Mouse (Mus musculus) hindbrain, postnatal 0 days (tissue): ENCODE data around the gene Armc3. TPM values are rescaled to one million over a fixed set of nuclear protein-coding genes. Genes with fewer than 3 reads are reported as not detected.

Source experiments
- ATAC-seq: fragments of 200-750 bp; cut with Nextera tagmentation; 2 replicates; pipeline ENCODE4 v1.8.0; 2017; ENCODE audit warnings: mild to moderate bottlenecking, moderate TSS enrichment, moderate library complexity
- DNase-seq: peaks from one replicate; pipeline ENCODE4 v3.0.0-alpha.2; 2015; ENCODE audit warnings: low spot score
- H3K27ac ChIP-seq: fragments of 300-500 bp; sonication (generic); 2 replicates; pipeline ENCODE4 v1.5.1; 2014; ENCODE audit warnings: mild to moderate bottlenecking
- H3K27me3 ChIP-seq: fragments of 300-500 bp; sonication (generic); 2 replicates; pipeline ENCODE4 v1.6.1; 2014; ENCODE audit warnings: low read length, mixed read lengths; ENCODE audit not compliant: insufficient read depth
- H3K36me3 ChIP-seq: fragments of 300-500 bp; sonication (generic); 2 replicates; pipeline ENCODE4 v1.6.1; 2014; ENCODE audit warnings: low read length, mixed read lengths; ENCODE audit not compliant: insufficient read depth
- H3K4me1 ChIP-seq: fragments of 300-500 bp; sonication (generic); 2 replicates; pipeline ENCODE4 v1.6.1; 2014; ENCODE audit warnings: antibody characterized with exemption, low read length, mixed read lengths; ENCODE audit not compliant: insufficient read depth
- H3K4me2 ChIP-seq: fragments of 300-500 bp; sonication (generic); 2 replicates; pipeline ENCODE4 v1.6.1; 2014; ENCODE audit warnings: low read depth, mild to moderate bottlenecking, low read length, moderate library complexity, mixed read lengths
- H3K4me3 ChIP-seq: fragments of 300-500 bp; sonication (generic); 2 replicates; pipeline ENCODE4 v1.5.1; 2014; ENCODE audit warnings: low read length
- H3K9ac ChIP-seq: fragments of 300-500 bp; sonication (generic); replicated peaks from 2 replicates; pipeline ENCODE4 v1.6.1; 2014; ENCODE audit warnings: mild to moderate bottlenecking, low read length, moderate library complexity, mixed read lengths
- H3K9me3 ChIP-seq: fragments of 300-500 bp; sonication (generic); 2 replicates; pipeline ENCODE4 v1.6.1; 2016; ENCODE audit warnings: low read length, mixed read lengths
- CTCF ChIP-seq: IDR thresholded peaks from 2 replicates; pipeline ENCODE4 v1.5.1; 2016; ENCODE audit warnings: antibody characterized with exemption, control low read depth, low read depth
- WGBS: fragments of 180-500 bp; shearing (Covaris S2); extraction: QIAGEN DNeasy Blood & Tissue Kit; methylation state at CpG from one replicate; pipeline ENCODE4 v1.1.7; 2014; 5-methylcytosine and 5-hydroxymethylcytosine counted together
- polyA plus RNA-seq: library from polyadenylated mRNA; unstranded; fragments of >200 nt; fragmentation: Nextera tagmentation; extraction: Ambion mirVana; gene quantifications from 2 replicates; pipeline ENCODE4 v1.2.1, GENCODE M21; 2015
- total RNA-seq: library from RNA; depleted of rRNA; stranded (reverse); fragments of >200 nt; gene quantifications from 2 replicates; pipeline ENCODE4 v1.2.3, GENCODE M21; 2014; rRNA removed

The Armc3 gene
- total and polyA plus RNA-seq, 2 experiments from 2014 or later, result 0.84 to 1.2 TPM

DNA sequence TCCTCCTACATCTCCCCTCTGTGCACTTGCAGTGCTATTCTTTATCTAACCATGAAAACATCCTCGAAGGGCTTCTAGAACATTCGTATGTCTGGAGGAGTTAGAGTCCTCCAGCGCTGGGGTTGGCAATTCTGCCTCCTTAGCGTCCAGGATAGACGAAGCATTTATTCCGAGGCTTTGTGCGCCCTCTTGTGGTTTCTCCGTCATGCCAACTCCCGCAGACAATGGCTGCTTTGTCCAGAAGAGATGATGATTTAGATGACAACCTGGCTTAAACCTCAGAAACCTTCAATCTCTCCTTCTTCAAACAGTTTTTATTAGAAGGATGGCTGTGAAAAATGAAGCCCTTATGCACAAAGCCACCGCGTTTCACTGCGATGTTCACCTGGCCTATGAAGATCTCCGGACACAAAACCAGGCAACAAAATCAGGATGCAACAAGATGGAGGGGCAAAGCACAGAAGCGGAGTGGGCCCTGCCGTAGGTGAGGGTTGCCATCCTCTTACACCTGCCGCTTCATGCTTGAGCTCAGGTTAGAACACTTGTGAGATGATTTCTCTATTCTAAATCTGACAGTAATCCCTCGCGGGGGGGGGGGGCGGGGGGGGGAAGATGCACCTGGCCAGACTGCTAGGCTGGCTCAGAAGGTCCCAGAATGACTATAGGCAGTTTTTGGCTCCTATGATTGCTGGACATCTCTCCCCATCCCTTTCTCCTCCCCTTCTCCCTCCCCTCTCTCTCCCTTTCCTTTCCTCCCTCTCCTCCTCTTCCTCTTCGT, 145.7 kb downstream of the Armc3 start:
- DNase-seq (peak; percentile 96), ATAC-seq (peak; percentile 91)
- Histone ChIP-seq H3K9ac (0 out of 2 replicates have a peak overlapping the region, but pooled peaks have one; percentile 25), H3K9me3 (no peaks in the 10 kb centered on the region), H3K4me2 (peak overlapping the region; percentile 30), H3K36me3 (no peaks in the 10 kb centered on the region), H3K27me3 (no peaks in the 10 kb centered on the region), H3K27ac (0 out of 2 replicates have a peak overlapping the region, but pooled peaks have one; percentile 21), H3K4me1 (no peaks in the 10 kb centered on the region), H3K4me3 (0 out of 2 replicates have a peak overlapping the region, but pooled peaks have one; percentile 10)
- WGBS, result 21% methylated on average over 17 of the region's 20 CpGs
- peak; percentile 92 for TF ChIP-seq CTCF

DNA sequence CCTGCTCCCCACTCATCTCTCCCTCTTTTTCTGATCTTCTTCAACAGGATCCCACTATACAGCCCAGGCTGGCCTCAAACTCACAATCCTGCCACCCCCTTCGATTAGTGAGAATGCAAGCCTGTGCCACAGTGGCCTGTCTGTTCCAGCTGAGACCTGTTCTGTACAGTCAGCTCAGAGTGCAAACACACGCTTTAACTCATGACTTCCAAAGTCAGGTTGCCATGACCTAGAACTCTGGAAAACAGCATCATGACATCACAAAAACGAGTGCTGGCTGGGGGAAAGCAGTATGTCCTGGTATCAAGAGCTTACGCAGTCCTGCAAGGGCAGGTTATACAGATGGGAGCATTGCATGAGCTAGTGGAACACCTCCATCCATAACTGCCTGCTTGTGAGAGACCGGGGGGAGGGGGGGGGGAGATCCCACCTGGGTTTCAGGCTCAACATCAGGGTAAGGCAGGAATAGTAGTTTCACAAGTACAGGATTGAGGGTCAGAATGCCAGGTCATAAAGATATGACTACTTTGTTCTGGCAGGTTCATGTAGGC, 146.4 kb downstream of the Armc3 start:
- WGBS, result 76% methylated on average over 5 of the region's 5 CpGs
- no peaks in the 10 kb centered on the region for H3K36me3 ChIP-seq
- no peaks in the 10 kb centered on the region for H3K4me1 ChIP-seq
- H3K9ac ChIP-seq, result no peak overlapping the region
- peak; percentile 69 for ATAC-seq
- DNase-seq, result no peak
- H3K27me3 ChIP-seq, result no peaks in the 10 kb centered on the region
- 0 out of 2 replicates have a peak overlapping the region, but pooled peaks have one; percentile 30 for H3K4me2 ChIP-seq
- H3K9me3 ChIP-seq, result no peaks in the 10 kb centered on the region
- H3K4me3 ChIP-seq, result no peak overlapping the region
- H3K27ac ChIP-seq, result no peak overlapping the region
- no peak for TF ChIP-seq CTCF

DNA sequence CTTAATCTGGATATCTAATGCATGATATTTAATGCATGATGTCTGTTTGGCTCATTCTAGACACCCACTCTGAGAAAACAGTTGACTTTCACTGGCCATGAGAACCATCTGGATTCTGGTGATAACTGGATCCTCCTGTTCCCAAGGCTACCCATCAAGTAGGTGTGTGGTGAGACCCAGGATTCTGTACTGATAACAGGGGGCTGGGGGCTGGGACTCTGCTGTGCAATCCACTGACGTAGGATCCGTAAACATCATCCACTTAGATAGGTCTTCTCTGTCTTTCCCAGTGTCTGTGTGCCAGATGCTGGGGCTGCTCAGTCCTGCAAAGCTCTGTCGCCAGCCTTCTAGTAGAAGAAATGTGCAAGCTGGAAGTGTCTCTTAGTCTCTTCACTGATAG, 149.4 kb downstream of the Armc3 start:
- Histone ChIP-seq H3K27ac (no peak overlapping the region), H3K9me3 (no peaks in the 10 kb centered on the region), H3K36me3 (no peaks in the 10 kb centered on the region), H3K4me3 (no peak overlapping the region), H3K4me2 (no peak overlapping the region), H3K27me3 (no peaks in the 10 kb centered on the region), H3K9ac (no peak overlapping the region), H3K4me1 (no peaks in the 10 kb centered on the region)
- 88% methylated on average over 3 of the region's 3 CpGs for WGBS
- DNase-seq (no peak), ATAC-seq (no peak)
- TF ChIP-seq CTCF, result no peak

DNA sequence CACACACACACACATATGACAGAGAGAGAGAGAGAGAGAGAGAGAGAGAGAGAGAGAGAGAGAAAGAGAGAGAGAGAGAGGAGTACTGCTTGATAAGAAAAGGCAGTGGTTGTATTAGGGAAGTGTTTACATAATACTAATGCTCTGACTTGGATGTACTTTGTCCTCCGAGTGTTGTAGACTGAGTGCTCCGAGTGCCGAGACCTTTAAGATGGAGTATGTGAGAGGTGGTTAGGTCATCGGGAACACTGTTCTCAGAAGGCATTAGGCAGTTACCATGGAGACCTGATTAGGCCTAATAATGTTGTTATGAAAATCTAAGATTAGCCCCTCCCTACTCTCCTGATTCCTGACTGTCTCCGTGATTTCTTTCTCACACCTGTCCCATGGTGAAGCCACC, 151.1 kb downstream of the Armc3 start:
- DNase-seq, result no peak
- H3K4me1 ChIP-seq, result no peaks in the 10 kb centered on the region
- H3K27me3 ChIP-seq, result no peaks in the 10 kb centered on the region
- no peak for ATAC-seq
- H3K27ac ChIP-seq, result no peak overlapping the region
- no peak for TF ChIP-seq CTCF
- H3K4me3 ChIP-seq, result no peak overlapping the region
- no peak overlapping the region for H3K4me2 ChIP-seq
- H3K9me3 ChIP-seq, result no peaks in the 10 kb centered on the region
- H3K9ac ChIP-seq, result no peak overlapping the region
- 86% methylated on average over 5 of the region's 5 CpGs for WGBS
- H3K36me3 ChIP-seq, result no peaks in the 10 kb centered on the region

DNA sequence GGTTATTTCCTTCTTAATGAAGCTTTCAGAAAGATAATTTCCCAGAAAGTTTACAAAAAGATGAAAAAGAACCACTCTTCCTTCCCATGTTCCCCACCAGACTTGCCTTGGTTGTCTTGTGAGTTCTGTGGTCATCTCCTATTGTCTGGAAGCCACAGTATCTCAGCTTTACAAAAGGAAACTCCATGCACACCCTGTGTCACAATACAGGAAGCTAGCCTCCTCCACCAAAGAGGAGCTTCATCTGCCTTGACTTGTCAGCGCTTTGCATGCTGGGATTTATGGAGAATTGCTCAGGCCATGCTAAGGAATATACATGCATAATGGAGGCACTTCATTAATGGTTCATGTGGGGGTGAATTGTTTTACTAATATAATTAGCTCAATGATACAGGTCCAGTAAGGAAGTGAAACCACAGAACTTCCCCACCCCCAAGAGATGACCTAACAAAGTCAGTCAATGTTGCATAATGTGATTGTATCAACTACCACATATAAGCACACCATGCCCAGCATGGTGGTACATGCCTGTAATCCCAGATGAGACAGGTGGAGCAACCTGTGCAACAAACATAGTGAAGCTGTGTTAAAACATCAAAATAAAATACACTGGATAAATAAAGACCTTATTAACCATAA, 152.6 kb downstream of the Armc3 start:
- ATAC-seq (no peak), DNase-seq (no peak)
- no peak for TF ChIP-seq CTCF
- Histone ChIP-seq H3K27ac (no peak overlapping the region), H3K9ac (no peak overlapping the region), H3K27me3 (no peaks in the 10 kb centered on the region), H3K36me3 (no peaks in the 10 kb centered on the region), H3K4me3 (no peak overlapping the region), H3K9me3 (no peaks in the 10 kb centered on the region), H3K4me1 (no peaks in the 10 kb centered on the region), H3K4me2 (no peak overlapping the region)
- WGBS, result 95% methylated on average over 1 of the region's 1 CpGs

DNA sequence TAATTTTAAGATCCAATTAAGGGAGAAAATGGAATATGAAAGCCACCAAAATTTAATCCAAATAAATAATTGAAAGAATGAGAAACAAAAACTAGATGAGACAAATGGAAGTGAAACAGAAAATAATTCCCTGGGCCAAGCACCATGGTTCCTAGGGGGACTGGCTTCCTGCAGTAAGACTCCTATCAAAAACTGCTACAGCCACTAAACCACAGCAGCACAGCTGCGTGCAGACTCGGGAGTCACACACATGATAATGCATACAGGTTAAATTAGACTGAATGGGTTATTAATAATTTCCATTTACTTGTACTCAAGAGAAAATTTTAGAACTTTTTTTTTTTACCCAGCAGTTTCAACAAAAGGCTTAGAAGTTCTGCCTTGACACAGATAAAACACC, 154.1 kb downstream of the Armc3 start:
- Histone ChIP-seq H3K4me2 (no peak overlapping the region), H3K27ac (no peak overlapping the region), H3K27me3 (no peaks in the 10 kb centered on the region), H3K9ac (no peak overlapping the region), H3K36me3 (no peaks in the 10 kb centered on the region), H3K9me3 (no peaks in the 10 kb centered on the region), H3K4me1 (no peaks in the 10 kb centered on the region), H3K4me3 (no peak overlapping the region)
- ATAC-seq (no peak), DNase-seq (no peak)
- TF ChIP-seq CTCF, result no peak
- 90% methylated on average over 2 of the region's 2 CpGs for WGBS

Other genes with a start within 250 kb of the Armc3 start
- 5.5 and 5.6 TPM in 2 replicates for gene Pip4k2a, start 201.2 kb upstream of the Armc3 start, total RNA-seq
- 8.2 and 8.9 TPM in 2 replicates for gene Pip4k2a, start 201.2 kb upstream of the Armc3 start, polyA plus RNA-seq
- gene 4930426L09Rik, start 201.0 kb upstream of the Armc3 start, total RNA-seq, result 0.68 and 2.0 TPM in 2 replicates
- 0.35 and 0.76 TPM in 2 replicates for gene 4930426L09Rik, start 201.0 kb upstream of the Armc3 start, polyA plus RNA-seq
- 7.4 and 9.8 TPM in 2 replicates for gene Msrb2, start 172.1 kb downstream of the Armc3 start, total RNA-seq
- gene Msrb2, start 172.1 kb downstream of the Armc3 start, polyA plus RNA-seq, result 12.4 and 13.1 TPM in 2 replicates
- 5.1 and 8.5 TPM in 2 replicates for gene Ptf1a, start 246.4 kb downstream of the Armc3 start, total RNA-seq
- 1.8 and 1.9 TPM in 2 replicates for gene Ptf1a, start 246.4 kb downstream of the Armc3 start, polyA plus RNA-seq